Mouse (Mus musculus) myocyte (in vitro differentiated cells): ENCODE data around the gene Zhx3. TPM values are rescaled to one million over a fixed set of nuclear protein-coding genes. Genes with fewer than 3 reads are reported as not detected.

Experiments used
- H3K27me3 ChIP-seq: one replicate; pipeline ENCODE4 v1.6.1; 2011; ENCODE audit not compliant: control insufficient read depth, insufficient read depth, insufficient read length
- H3K36me3 ChIP-seq: one replicate; pipeline ENCODE4 v1.6.1; 2011; ENCODE audit not compliant: control insufficient read depth, insufficient read depth
- H3K4me2 ChIP-seq: one replicate; pipeline ENCODE4 v1.6.1; 2011; ENCODE audit warnings: low read depth, control low read depth
- H3K4me3 ChIP-seq: one replicate; pipeline ENCODE4 v1.5.1; 2011; ENCODE audit warnings: mild to moderate bottlenecking, control low read depth, moderate library complexity
- H3K79me2 ChIP-seq: one replicate; pipeline ENCODE4 v1.6.1; 2011; ENCODE audit not compliant: control insufficient read depth, insufficient read depth
- H3ac ChIP-seq: one replicate; pipeline ENCODE4 v1.6.1; 2011; ENCODE audit not compliant: control insufficient read depth, insufficient read length
- CEBPB ChIP-seq: IDR thresholded peaks from 2 replicates; pipeline ENCODE4 v1.6.1; 2011; ENCODE audit warnings: mild to moderate bottlenecking, moderate library complexity; ENCODE audit not compliant: poor library complexity, insufficient read depth, severe bottlenecking
- E2F4 ChIP-seq: IDR thresholded peaks from one replicate; pipeline ENCODE4 v1.6.1; 2011; ENCODE audit warnings: mild to moderate bottlenecking, control low read depth, moderate library complexity; ENCODE audit not compliant: insufficient read depth
- MAX ChIP-seq: IDR thresholded peaks from one replicate; pipeline ENCODE4 v1.6.1; 2011; ENCODE audit warnings: low read depth, mild to moderate bottlenecking, control low read depth
- MYOD1 ChIP-seq, 3 experiments: IDR thresholded peaks; one replicate each; pipeline ENCODE4 v1.6.1; 2011; ENCODE audit warnings: control low read depth in 2 of 3, low read depth in 2 of 3, mild to moderate bottlenecking in 2 of 3, moderate library complexity in 1 of 3; ENCODE audit not compliant: insufficient read length in 2 of 3, control insufficient read depth in 1 of 3
- MYOG ChIP-seq, 3 experiments: IDR thresholded peaks; one replicate each; pipeline ENCODE4 v1.6.1; 2011; ENCODE audit warnings: control low read depth in 2 of 3, low read depth in 2 of 3, mild to moderate bottlenecking in 2 of 3; ENCODE audit not compliant: insufficient read length in 2 of 3, control insufficient read depth in 1 of 3, insufficient read depth in 1 of 3
- POLR2A ChIP-seq: IDR thresholded peaks from one replicate; pipeline ENCODE4 v1.6.1; 2011; ENCODE audit warnings: low read depth, mild to moderate bottlenecking, control low read depth, moderate library complexity; ENCODE audit not compliant: insufficient read length
- POLR2AphosphoS2 ChIP-seq: IDR thresholded peaks from one replicate; pipeline ENCODE4 v1.6.1; 2011; ENCODE audit warnings: low read depth, control low read depth; ENCODE audit not compliant: insufficient read length
- REST ChIP-seq: IDR thresholded peaks from one replicate; pipeline ENCODE4 v1.6.1; 2011; ENCODE audit warnings: mild to moderate bottlenecking, control low read depth, moderate library complexity; ENCODE audit not compliant: insufficient read depth, insufficient read length
- SRF ChIP-seq: IDR thresholded peaks from one replicate; pipeline ENCODE4 v1.6.1; 2011; ENCODE audit warnings: low read depth; ENCODE audit not compliant: control insufficient read depth, insufficient read length
- TCF12 ChIP-seq: IDR thresholded peaks from one replicate; pipeline ENCODE4 v1.6.1; 2011; ENCODE audit warnings: mild to moderate bottlenecking, control low read depth; ENCODE audit not compliant: poor library complexity, insufficient read depth, severe bottlenecking
- TCF3 ChIP-seq: IDR thresholded peaks from one replicate; pipeline ENCODE4 v1.6.1; 2011; ENCODE audit warnings: low read depth, control low read depth; ENCODE audit not compliant: insufficient read length
- USF1 ChIP-seq: IDR thresholded peaks from one replicate; pipeline ENCODE4 v1.6.1; 2011; ENCODE audit warnings: low read depth, mild to moderate bottlenecking, control low read depth, moderate library complexity
- polyA plus RNA-seq: library from polyadenylated mRNA; unstranded; fragments of >200 nt; fragmentation: generic; extraction: Trizol; gene quantifications from one replicate; pipeline ENCODE4 v1.2.1, GENCODE M21; 2012; ENCODE audit warnings: missing spikeins

The Zhx3 gene
- polyA plus RNA-seq = 6.1 TPM

DNA sequence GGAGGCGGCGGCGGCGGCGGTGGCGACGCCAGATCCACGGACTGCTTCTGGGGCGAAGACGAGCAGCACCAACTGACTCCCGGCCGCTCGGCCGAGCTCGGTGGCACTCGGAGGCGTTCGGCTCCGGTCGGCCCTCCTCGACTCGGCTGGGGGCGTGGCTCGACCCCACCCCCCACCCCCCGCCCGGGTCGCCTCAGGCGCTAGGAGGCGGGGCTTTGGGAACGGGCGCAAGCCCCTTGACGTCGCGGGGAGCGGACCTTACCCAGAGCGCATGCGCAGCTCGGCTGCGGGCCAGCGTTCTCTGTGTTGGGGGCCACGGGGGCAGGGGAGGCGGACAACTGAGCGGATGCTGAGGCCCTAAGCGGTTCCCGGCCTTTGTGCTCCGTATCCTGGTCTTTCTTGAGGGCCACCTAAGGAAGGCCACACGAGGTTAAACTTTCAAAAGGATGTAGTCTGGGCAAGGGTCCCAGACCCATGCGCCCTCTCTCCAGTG, at the start of gene Zhx3:
TSS of gene Zhx3 (minus strand) at position 109 of the 493 bp plus-strand sequence.
- Histone ChIP-seq H3K79me2 (peaks cover 15% of the 10 kb centered on the region), H3K27me3 (no peaks in the 10 kb centered on the region), H3ac (peak within 1 kb of the TSS; percentile 79), H3K36me3 (no peaks in the 10 kb centered on the region), H3K4me3 (peak within 1 kb of the TSS; percentile 36), H3K4me2 (peak within 1 kb of the TSS; percentile 99)
- TF ChIP-seq CEBPB (no peak), SRF (no peak), POLR2AphosphoS2 (peak; percentile 87), USF1 (no peak), MYOG (IDR thresholded peaks at IDR 0.05; ENCODE audit: control insufficient read depth in 1 of 3, insufficient read depth in 1 of 3, insufficient read length in 2 of 3, low read depth in 2 of 3) (peak in 1 of 3 experiments; percentile 18), MAX (no peak), E2F4 (no peak), MYOD1 (IDR thresholded peaks at IDR 0.05; ENCODE audit: control insufficient read depth in 1 of 3, insufficient read length in 2 of 3, low read depth in 2 of 3) (peak in 2 of 3 experiments; percentile 70 to 73), POLR2A (peak; percentile 76), TCF3 (no peak)

GRCm38 (mm10) chr2:160921285-160921684, 48.5 kb upstream of the Zhx3 start:
- Histone ChIP-seq H3K79me2 (no peaks in the 10 kb centered on the region), H3K36me3 (no peaks in the 10 kb centered on the region), H3ac (no peak overlapping the region), H3K27me3 (no peaks in the 10 kb centered on the region), H3K4me2 (no peak overlapping the region), H3K4me3 (no peak overlapping the region)
- no peak for TF ChIP-seq REST
- no peak for TF ChIP-seq TCF12
- no peak for TF ChIP-seq E2F4
- TF ChIP-seq TCF3 = no peak
- no peak for TF ChIP-seq USF1
- no peak for TF ChIP-seq MYOG (IDR thresholded peaks at IDR 0.05; ENCODE audit: control insufficient read depth in 1 of 3, insufficient read depth in 1 of 3, insufficient read length in 2 of 3, low read depth in 2 of 3)
- no peak for TF ChIP-seq SRF
- no peak for TF ChIP-seq POLR2AphosphoS2
- no peak for TF ChIP-seq POLR2A
- no peak for TF ChIP-seq MYOD1 (IDR thresholded peaks at IDR 0.05; ENCODE audit: control insufficient read depth in 1 of 3, insufficient read length in 2 of 3, low read depth in 2 of 3)
- TF ChIP-seq MAX = no peak
- no peak for TF ChIP-seq CEBPB

- H3K4me3 ChIP-seq = no peak overlapping the region
- peaks cover 9% of the 10 kb centered on the region for H3K27me3 ChIP-seq
- TF ChIP-seq MAX = no peak
- TF ChIP-seq SRF = no peak
- TF ChIP-seq TCF3 = no peak
- no peak for TF ChIP-seq MYOD1 (IDR thresholded peaks at IDR 0.05; ENCODE audit: control insufficient read depth in 1 of 3, insufficient read length in 2 of 3, low read depth in 2 of 3)
- no peak for TF ChIP-seq E2F4
- TF ChIP-seq POLR2A = no peak
- TF ChIP-seq CEBPB = no peak
- no peaks in the 10 kb centered on the region for H3K36me3 ChIP-seq
- H3ac ChIP-seq = no peak overlapping the region
- no peaks in the 10 kb centered on the region for H3K79me2 ChIP-seq
- H3K4me2 ChIP-seq = no peak overlapping the region
Measured at GRCm38 (mm10) chr2:160918930-160919215, 46.1 kb upstream of the Zhx3 start.

- no peak overlapping the region for H3ac ChIP-seq
- H3K36me3 ChIP-seq = no peaks in the 10 kb centered on the region
- H3K4me2 ChIP-seq = no peak overlapping the region
- no peak overlapping the region for H3K4me3 ChIP-seq
- peaks cover 9% of the 10 kb centered on the region for H3K27me3 ChIP-seq
- TF ChIP-seq USF1 (no peak), POLR2AphosphoS2 (no peak), TCF12 (no peak), POLR2A (no peak), MYOD1 (IDR thresholded peaks at IDR 0.05; ENCODE audit: control insufficient read depth in 1 of 3, insufficient read length in 2 of 3, low read depth in 2 of 3) (no peak), REST (no peak), TCF3 (no peak), SRF (no peak), E2F4 (no peak), CEBPB (no peak), MYOG (IDR thresholded peaks at IDR 0.05; ENCODE audit: control insufficient read depth in 1 of 3, insufficient read depth in 1 of 3, insufficient read length in 2 of 3, low read depth in 2 of 3) (no peak), MAX (no peak)
- no peaks in the 10 kb centered on the region for H3K79me2 ChIP-seq
Measured at GRCm38 (mm10) chr2:160918154-160918929, 45.5 kb upstream of the Zhx3 start.
